Mouse (Mus musculus): Measurements from ENCODE around the gene Adssl1.

The Adssl1 gene

GRCm38 (mm10) chr12:112651778-112652439 lies 32.1 kb downstream of the Adssl1 start:
- in situ Hi-C loops (cut with MboI, MseI) = no loop called here

- in situ Hi-C loops (cut with MboI, MseI) = no loop called here
Observed at GRCm38 (mm10) chr12:112653157-112653824, 33.4 kb downstream of the Adssl1 start.

DNA sequence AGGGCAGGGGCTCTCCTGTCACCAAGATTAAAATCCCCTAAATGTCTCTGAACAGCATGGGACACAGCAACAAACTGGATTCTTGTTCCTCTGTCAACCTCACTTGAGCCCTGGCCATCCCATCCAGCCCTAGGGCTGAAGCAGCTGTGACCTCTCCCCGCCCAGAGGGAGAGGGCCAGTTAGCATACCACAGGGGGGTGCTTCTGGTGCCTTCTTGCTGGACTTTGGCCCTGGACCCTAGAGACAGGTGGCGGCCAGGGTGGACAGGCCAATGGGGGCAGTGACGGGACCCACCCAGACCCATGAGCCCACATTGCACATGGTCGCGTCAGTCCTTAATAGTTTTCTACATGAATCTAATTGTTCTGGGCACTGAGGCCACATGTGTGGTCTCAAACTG lies 34.2 kb downstream of the Adssl1 start:
- in situ Hi-C loops (cut with MboI, MseI) = no loop called here

- in situ Hi-C loops (cut with MboI, MseI) = loop anchor here (5.0 kb wide), 1 partner anchor 49 kb away; no protein-coding TSS in a partner anchor
Observed at GRCm38 (mm10) chr12:112658619-112659018, 38.8 kb downstream of the Adssl1 start.

DNA sequence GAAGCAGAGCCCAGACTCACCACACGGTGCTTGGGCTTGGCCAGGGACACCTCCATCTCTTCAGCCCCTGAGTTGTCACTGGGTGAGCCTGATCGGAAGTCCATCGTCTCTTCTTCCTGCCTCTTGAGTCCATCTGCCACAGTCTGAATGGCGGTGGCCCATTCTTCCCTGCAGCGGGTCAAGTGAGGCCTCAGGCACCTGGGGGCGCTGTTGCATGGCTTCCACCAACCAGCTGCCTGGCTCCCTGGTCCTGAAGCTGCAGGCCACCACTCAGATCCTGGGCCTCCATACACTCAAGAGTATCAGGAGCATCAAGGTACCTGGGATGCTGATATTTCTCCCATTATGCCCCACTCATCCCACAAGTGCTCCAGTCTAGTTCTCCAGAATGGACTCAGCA lies 39.3 kb downstream of the Adssl1 start:
- in situ Hi-C loops (cut with MboI, MseI) = loop anchor here (5.0 kb wide), 1 partner anchor 48 kb away; no protein-coding TSS in a partner anchor

DNA sequence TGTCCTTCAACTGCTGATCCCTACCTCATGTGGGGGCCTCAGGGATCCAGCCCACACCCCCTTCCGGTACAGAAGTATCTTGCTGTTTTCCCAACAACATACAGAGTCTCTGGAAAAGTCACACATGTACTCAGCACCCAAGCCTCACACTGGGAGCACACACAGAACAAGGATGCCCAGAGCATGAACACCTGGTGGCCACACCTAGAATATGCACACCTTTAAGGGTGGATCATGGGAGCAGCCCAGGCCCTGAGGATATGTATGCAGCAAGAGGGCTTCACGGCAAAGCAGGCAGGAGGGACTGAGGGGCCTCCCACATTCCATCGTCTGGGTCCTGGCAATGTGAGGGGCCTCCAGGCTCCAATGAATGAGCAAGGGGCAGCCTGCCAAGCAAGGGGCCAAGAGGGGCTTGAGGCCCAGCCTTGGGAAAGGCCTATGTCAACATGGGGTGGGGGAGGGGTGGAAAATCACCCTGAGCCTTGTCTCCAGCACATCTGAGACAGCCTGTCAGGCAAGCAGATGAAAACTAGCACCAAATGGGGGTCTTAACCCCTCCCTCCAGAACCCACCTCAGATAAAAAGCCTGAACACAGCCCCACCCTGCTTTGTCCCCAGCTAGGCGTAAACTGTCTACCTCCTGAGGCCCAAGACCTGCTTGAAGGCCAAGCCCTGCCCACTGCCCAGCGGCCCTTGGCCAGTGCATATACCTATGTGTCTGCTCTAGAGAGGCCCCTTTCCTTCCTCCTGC lies 40.9 kb downstream of the Adssl1 start:
- in situ Hi-C loops (cut with MboI, MseI) = no loop called here

DNA sequence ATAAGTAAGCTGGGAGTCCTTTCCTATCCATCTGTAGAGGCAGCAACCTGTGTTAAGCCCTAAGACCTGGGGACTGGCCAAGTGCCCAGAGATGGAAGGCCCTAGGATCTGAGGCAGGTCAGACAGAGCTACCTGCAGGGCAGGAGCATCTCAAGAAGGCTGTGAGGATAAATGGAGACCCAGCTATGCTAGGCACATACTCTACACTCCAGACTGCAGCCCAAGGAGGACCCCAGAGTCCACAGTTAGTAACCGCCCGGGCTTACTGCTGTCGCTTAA lies 41.4 kb downstream of the Adssl1 start:
- in situ Hi-C loops (cut with MboI, MseI) = no loop called here

DNA sequence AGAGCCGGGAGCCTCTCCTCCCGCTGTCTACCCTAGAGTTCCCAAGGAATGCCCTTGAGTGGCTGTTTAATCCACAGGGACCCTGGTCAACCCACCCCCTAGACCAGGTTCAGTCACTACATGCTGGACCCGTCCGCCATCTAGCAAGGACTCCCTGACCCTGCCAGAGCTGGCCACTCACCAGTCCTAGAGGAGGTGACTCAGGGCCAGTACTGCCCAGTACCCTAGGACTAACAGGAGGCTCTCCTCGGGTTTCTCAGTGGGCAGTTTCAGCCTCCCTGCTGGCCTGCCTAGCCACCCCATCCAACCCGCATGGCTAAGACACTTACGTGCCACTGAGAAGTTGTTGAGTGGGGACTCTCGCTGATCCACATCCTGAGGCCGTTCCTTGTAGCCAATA lies 42.0 kb downstream of the Adssl1 start:
- in situ Hi-C loops (cut with MboI, MseI) = no loop called here

- in situ Hi-C loops (cut with MboI, MseI) = no loop called here
Observed at GRCm38 (mm10) chr12:112663303-112663702, 43.5 kb downstream of the Adssl1 start.

DNA sequence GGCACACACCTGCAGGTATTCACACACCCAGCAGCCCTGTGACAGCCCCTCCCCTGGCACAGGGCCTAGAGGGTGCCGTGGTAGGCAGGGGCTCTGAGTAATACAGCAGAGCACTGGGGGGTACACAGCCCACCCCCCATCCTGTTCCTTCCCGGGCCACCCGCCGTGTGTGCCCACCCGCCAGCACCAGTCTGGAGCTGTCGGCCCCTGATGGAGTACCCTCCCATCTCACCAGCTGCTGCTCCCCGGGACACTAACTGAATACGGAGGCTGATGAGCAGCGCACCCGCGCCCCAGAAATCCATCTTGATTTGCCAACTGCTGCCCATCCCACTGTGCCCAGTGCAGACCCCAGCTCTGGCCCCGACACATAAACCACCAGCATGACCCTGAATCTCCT lies 43.9 kb downstream of the Adssl1 start:
- in situ Hi-C loops (cut with MboI, MseI) = no loop called here

DNA sequence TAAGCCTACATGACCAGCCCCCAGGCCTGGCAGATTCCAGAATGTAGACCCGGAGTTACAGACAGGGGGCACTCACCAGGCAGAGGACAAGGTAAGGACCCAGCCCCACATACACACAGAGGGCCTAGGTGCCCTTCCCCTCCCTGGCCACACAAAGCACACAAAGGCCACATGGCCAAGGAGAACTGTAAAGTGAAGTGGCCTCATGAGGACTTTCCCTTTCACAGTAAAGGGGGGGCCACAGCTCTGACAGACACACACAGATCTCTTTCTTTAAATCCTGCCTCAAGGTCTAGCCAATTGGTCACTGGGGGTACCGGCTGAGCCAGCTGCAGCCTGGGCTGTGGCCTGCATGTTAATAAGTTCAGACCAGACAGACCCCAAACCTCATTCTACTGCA lies 44.3 kb downstream of the Adssl1 start:
- in situ Hi-C loops (cut with MboI, MseI) = no loop called here

DNA sequence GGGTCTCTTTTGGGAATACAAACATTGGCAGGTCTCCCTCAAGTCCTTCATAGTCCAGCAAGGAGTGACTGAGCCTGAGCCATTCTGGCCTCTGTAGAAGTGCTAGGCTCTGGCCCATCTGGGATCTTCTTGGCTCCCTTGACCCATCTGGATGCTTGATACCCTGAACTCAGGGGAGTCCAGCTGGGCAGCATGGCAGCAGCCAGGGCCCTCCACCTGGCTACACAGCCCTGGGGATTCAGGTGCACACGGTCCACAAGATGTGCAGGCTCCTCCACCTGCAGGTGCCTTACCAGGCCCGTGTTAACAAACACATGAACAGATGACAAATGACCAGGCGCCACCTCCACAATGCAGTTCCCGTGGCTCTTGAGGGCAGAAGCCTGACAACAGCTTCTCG lies 44.8 kb downstream of the Adssl1 start:
- in situ Hi-C loops (cut with MboI, MseI) = no loop called here

GRCm38 (mm10) chr12:112665445-112665844 lies 45.6 kb downstream of the Adssl1 start:
- in situ Hi-C loops (cut with MboI, MseI) = no loop called here

GRCm38 (mm10) chr12:112665881-112666544 lies 46.2 kb downstream of the Adssl1 start:
- in situ Hi-C loops (cut with MboI, MseI) = no loop called here

GRCm38 (mm10) chr12:112667619-112668297 lies 47.9 kb downstream of the Adssl1 start:
- in situ Hi-C loops (cut with MboI, MseI) = no loop called here

GRCm38 (mm10) chr12:112670718-112671393 lies 51.0 kb downstream of the Adssl1 start:
- in situ Hi-C loops (cut with MboI, MseI) = no loop called here

DNA sequence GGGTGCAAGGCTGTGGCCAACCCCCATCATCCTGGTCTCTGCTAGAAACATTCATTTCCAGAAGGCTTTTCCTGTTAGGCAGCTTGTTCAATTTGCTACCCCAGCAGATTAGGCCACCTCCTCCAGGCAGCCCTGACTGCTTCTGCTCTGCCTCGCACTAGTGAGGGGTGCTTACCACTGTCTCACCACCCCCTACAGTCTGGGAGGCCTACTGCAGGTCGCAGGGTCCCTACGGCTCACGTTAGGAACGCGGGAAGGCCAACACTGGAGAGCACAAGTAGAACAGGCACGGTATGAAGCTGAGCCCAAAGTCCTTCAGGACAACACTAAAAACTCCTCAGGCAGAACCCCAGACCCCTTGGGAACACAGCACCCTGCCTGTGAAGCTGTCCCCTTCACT lies 52.0 kb downstream of the Adssl1 start:
- in situ Hi-C loops (cut with MboI, MseI) = no loop called here

GRCm38 (mm10) chr12:112672744-112673575 lies 53.1 kb downstream of the Adssl1 start:
- in situ Hi-C loops (cut with MboI, MseI) = no loop called here

DNA sequence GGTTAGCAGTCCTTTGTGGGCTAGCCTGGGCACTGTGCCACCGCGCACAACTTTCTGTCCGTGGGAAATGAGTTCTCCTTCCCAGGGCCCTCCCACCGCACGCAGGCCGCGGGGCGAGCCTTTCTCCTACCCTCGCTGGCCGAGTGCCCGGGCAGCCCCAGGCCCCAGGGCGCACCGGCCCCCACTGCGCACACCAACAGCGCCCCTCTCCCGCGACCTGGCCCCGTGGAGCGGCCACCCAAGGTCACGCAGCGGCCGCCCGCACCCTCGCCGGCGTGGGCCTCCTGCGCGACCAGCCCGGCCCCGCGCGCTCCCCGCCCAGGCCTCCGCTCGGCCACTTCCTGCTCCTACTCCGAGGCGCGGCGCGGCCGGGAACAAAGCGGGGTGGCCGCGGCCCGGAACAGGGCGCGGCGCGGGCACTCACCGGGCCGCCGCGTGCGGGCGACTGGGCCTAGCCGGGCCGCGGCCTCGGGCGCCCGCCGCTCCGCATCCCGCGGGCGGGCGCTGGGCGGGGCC lies 53.8 kb downstream of the Adssl1 start:
- in situ Hi-C loops (cut with MboI, MseI) = no loop called here
